Mouse (Mus musculus): Measurements from ENCODE around the gene Vezf1.
"Not testable (repeated sequence)": the region's sequence is repeated elsewhere in the genome, so short reads cannot be mapped to it uniquely, and the experiment has no call there.

Vezf1 gene

GRCm38 (mm10) chr11:88067586-88068410 is at the start of gene Vezf1:
Gene Vezf1 (plus strand): TSS chr11:88068279.
- peak; percentile 65 for DNase-seq (ENCODE audit: low read depth, low spot score)

- peak; percentile 48 for DNase-seq (ENCODE audit: low read depth, low spot score)
Observed at GRCm38 (mm10) chr11:88023933-88024332, 44.1 kb upstream of the Vezf1 start.

GRCm38 (mm10) chr11:88027391-88028035 is 40.6 kb upstream of the Vezf1 start:
- DNase-seq (ENCODE audit: low read depth, low spot score), result peak; percentile 44

- no peak for DNase-seq (ENCODE audit: low read depth, low spot score)
Observed at GRCm38 (mm10) chr11:88028193-88028684, 39.8 kb upstream of the Vezf1 start.

GRCm38 (mm10) chr11:88030219-88030618 is 37.9 kb upstream of the Vezf1 start:
- DNase-seq (ENCODE audit: low read depth, low spot score), result no peak

- DNase-seq (ENCODE audit: low read depth, low spot score), result peak; percentile 43
Observed at GRCm38 (mm10) chr11:88030836-88031235, 37.2 kb upstream of the Vezf1 start.

- DNase-seq (ENCODE audit: low read depth, low spot score), result no peak
Observed at GRCm38 (mm10) chr11:88031753-88032152, 36.3 kb upstream of the Vezf1 start.

GRCm38 (mm10) chr11:88035970-88036369 is 32.1 kb upstream of the Vezf1 start:
- no peak for DNase-seq (ENCODE audit: low read depth, low spot score)

GRCm38 (mm10) chr11:88036761-88037251 is 31.3 kb upstream of the Vezf1 start:
- DNase-seq (ENCODE audit: low read depth, low spot score), result no peak

GRCm38 (mm10) chr11:88037386-88037785 is 30.7 kb upstream of the Vezf1 start:
- no peak for DNase-seq (ENCODE audit: low read depth, low spot score)

GRCm38 (mm10) chr11:88039066-88039465 is 29.0 kb upstream of the Vezf1 start:
- no peak for DNase-seq (ENCODE audit: low read depth, low spot score)

GRCm38 (mm10) chr11:88044314-88044713 is 23.8 kb upstream of the Vezf1 start:
- no peak for DNase-seq (ENCODE audit: low read depth, low spot score)

GRCm38 (mm10) chr11:88045159-88045558 is 22.9 kb upstream of the Vezf1 start:
- not testable (repeated sequence) for DNase-seq (ENCODE audit: low read depth, low spot score)

GRCm38 (mm10) chr11:88045878-88046277 is 22.2 kb upstream of the Vezf1 start:
- DNase-seq (ENCODE audit: low read depth, low spot score), result peak; percentile 20

- DNase-seq (ENCODE audit: low read depth, low spot score), result no peak
Observed at GRCm38 (mm10) chr11:88046323-88046937, 21.6 kb upstream of the Vezf1 start.

- DNase-seq (ENCODE audit: low read depth, low spot score), result peak; percentile 96
Observed at GRCm38 (mm10) chr11:88046944-88047794, 20.9 kb upstream of the Vezf1 start, which contains the start of gene Srsf1. Gene Srsf1 (plus strand): TSS chr11:88047373.

- peak; percentile 56 for DNase-seq (ENCODE audit: low read depth, low spot score)
Observed at GRCm38 (mm10) chr11:88047871-88048531, 20.1 kb upstream of the Vezf1 start.

- DNase-seq (ENCODE audit: low read depth, low spot score), result peak; percentile 53
Observed at GRCm38 (mm10) chr11:88048961-88049670, 19.0 kb upstream of the Vezf1 start.

- DNase-seq (ENCODE audit: low read depth, low spot score), result no peak
Observed at GRCm38 (mm10) chr11:88049732-88050131, 18.3 kb upstream of the Vezf1 start.

GRCm38 (mm10) chr11:88052638-88053037 is 15.4 kb upstream of the Vezf1 start:
- no peak for DNase-seq (ENCODE audit: low read depth, low spot score)

All from 3T3-L1 (cell line).